Mouse (Mus musculus): ENCODE measurements around the gene Chuk. TPM values are rescaled to one million over a fixed set of nuclear protein-coding genes. Genes with fewer than 3 reads are reported as not detected.

The Chuk gene
- total RNA-seq, 2 experiments from 2014 or later = 40.9 to 54.5 TPM

DNA sequence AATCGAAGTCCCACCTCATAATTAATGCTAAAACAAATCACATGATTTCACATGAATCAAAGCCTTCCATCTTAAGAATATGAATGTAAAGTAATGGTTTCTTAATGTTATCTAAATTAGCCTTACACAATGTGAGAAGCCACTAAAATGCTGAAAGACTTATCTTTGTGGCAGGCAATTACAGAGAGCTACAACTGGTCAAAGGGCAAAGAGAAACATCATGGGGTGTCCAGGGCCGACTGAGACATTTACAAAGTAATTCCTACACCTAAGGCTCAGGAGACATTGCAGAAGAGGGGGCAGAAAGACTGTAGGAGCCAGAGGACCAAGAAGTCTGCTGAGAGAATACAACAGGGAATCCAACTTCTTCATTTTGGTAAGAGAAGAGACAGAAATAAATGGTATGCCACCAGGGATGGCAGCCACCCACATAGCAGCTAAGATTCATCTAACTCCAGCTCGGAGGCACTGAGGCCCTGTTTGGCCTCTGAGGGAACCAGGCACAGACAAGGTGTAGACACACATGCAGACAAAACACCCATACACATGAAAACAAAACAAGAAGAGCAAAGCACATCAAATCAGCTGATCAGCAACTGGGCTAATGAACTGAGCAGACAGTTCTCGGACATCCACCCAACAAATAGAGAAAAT is 52.0 kb downstream of the Chuk start:
- DNase-seq (ENCODE audit: low spot score in 2 of 2) = no peak
- intact Hi-C loops (cut with DNase I) = no loop called here

DNA sequence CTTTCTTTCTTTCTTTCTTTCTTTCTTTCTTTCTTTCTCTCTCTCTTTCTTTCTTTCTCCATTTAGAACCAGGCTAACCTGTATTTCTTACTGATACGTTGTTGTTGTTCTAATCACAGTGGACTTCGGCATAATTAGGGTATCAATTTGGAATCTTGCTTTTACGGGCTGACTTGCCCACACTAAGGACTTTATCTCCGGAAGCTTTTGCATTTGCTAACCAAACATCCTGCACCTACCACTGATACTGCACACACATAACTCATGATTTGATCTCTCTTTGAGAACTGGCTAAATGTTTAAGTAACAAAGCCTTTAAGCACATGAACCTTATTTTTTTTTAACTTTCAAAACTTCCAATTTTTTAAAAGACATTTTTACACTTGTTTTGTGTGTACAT is 56.9 kb downstream of the Chuk start:
- intact Hi-C loops (cut with DNase I) = no loop called here
- no peak for DNase-seq (ENCODE audit: low spot score in 2 of 2)

DNA sequence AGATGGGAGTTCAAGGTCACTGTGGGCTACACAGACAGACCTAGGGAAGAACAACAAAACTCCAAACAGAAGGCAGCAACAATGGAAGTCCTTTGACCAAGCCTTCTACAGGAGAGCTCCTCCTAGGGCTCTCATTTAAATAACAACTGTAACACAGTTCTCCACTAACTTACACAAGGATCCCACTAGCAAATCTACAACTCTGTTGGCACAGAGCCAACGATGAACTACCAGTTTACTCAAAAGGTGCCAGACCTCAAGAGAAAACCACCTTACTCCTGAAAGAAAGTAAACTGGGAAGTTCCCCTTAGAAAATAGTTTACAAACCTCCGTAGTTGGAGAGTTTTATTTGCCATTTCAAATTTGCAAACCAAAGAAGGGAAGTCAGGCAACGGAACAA is 58.0 kb downstream of the Chuk start:
- no peak for DNase-seq (ENCODE audit: low spot score in 2 of 2)
- intact Hi-C loops (cut with DNase I) = loop anchor here (10.0 kb wide), 1 partner anchor 194 kb away; no protein-coding TSS in a partner anchor

DNA sequence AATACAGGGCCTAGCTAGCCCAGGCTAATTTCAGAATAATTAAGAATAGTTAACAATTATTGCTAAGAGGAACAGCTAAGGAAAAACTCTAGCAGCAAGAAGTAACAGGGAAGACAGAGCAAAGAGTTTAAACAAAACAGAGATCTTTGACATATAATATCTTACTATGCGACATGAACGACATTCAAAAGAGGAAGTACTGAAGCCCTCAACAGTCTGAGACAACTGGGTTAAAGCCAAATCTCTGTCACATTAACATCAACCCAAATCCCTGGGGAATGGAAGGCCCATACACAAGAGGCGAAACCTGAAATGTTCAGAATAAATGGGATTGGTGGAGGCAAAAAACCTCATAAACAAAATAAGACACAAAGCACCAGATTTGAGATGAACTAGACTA is 61.4 kb downstream of the Chuk start:
- DNase-seq (ENCODE audit: low spot score in 2 of 2) = no peak
- intact Hi-C loops (cut with DNase I) = loop anchor here (10.0 kb wide), 1 partner anchor 191 kb away; no protein-coding TSS in a partner anchor

DNA sequence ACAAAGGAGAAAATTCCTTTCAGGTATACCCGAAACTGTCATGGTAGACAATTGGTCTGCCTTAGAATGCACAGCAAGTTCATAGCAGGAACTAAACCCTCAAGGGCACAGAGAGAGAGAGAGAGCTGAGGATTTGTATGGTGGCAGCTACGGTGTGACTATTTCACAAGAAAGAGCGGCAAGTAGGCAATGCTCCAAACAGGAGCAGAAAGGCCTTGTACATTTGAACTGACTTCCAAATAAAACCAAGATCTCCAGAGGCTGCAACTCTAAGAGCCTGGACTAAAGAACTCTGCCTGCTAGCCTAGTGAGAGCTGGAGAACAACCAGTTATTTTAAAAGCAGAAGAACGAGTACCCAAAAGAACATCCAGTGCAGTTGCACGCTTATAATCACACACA is 65.2 kb downstream of the Chuk start:
- DNase-seq (ENCODE audit: low spot score in 2 of 2) = no peak
- intact Hi-C loops (cut with DNase I) = loop anchor here (10.0 kb wide), 1 partner anchor 187 kb away; no protein-coding TSS in a partner anchor

DNA sequence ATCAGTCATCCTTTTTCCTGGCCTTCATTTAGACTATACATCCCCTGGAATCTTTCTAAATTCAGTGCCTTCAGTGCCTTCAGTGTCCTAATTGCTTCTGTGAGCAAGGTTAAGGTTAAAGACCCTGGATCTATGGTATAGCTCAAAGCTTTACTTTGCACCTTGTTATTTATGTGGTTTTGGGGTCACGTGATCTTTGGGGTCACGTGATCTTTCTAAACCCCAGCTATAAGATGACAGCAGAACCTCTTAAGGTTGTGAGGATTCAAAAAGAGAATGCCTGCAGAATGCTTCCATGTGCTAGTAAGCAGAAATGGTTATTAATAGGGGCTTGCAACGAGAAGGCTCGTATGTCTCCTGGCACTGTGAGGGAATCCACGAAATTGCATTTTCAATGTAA is 73.9 kb downstream of the Chuk start:
- intact Hi-C loops (cut with DNase I) = no loop called here
- DNase-seq (ENCODE audit: low spot score in 2 of 2) = no peak

DNA sequence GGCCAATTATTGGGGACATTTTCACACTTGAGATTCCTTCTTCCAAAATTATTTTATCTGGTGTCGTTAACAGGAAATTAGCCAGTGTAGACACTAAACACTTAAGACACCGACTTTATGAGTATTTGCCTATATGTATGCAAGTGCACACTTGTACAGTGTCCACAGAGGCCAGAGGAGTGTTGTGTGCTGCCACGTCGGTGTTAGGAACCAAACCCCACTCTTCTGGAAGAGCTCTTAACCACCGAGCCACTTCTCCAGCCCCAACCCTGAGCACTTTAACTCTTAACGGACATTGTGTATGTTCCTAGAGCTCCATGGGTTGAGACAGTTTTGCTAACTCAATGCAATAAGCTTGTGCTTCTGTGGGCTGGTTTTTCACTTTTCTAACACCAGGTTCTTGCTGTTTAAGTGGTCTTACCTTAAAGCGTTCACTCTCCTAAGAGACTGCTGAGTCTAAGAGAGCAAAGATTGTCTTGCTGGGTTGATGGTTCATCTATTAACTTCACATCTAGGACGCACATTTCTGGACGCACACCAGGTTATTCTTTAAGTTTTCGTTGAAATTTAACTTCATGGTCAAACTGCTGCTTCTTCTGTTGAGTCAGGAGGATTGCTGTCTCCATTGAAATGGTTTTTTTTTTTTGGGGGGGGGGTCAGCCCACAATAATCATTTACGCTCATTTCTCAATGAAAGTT is 75.1 kb downstream of the Chuk start:
- intact Hi-C loops (cut with DNase I) = no loop called here
- no peak for DNase-seq (ENCODE audit: low spot score in 2 of 2)

DNA sequence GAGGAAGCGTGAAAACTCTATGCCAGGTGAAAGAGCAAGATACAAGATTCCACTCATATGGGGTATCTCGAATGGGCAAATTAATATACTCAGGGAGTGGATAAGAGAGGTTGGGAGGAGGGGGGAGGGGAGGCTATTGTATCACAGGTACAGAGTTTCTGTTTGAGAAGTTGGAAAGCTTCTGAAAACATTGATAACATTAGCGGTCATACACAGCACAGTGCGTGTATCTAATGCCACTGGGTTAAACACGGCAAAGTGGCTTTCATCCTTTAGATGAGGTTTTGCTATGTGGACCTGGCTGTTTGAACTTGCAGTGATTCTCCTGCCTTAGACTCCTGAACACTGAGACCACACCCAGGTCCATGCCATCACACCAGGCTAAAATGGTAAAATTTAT is 77.3 kb downstream of the Chuk start:
- intact Hi-C loops (cut with DNase I) = no loop called here
- DNase-seq (ENCODE audit: low spot score in 2 of 2) = no peak

DNA sequence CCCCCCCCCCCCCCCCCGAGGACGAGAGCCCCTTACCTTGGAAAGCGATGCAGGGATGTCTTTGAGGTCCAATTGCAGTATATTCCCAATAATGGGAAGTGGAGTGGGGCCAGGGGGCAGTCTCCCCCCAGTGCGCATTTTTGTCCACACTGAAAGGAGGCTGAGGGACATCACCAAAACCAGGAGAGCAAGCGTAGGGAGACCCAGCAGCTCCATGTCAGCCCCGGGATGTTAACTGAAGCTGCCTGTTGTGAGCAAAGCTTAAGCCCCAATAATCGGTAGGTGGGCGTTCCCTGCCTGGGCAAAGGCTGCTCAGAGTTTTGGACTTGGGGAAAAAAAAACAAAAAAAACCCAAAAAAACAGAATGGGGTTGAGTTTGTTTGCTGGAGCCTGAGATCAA is 78.3 kb downstream of the Chuk start, which contains the start of gene Cyp2c23:
Cyp2c23 (minus strand) TSS at position 237 of the 400 bp plus-strand sequence.
- intact Hi-C loops (cut with DNase I) = no loop called here
- DNase-seq (ENCODE audit: low spot score in 2 of 2) = no peak

DNA sequence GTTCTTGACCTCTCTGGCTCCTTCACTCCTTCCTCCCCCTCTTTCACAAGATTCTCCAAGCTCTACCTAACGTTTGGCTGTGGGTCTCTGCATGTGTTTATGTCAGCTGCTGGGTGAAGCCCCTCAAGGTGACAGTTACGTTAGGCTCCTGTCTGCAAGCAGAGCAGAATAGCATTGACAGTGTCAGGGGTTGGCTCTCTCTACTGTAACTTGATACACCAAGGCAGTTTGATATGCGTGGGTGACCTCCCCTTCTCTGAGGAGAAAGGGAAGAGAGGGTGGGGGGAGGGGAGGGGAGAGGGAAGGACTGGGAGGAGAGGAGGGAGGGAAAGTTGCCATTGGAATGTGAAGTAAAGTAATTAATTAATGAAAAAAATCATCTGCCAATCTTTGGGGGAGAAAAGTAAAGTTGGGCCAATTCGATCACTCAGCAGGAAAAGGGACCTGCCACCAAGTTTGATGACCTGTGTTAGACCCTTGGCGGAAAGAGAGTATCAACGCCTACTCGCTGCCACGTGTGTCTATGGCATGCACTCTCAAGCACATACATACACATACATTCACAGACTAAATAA is 80.2 kb downstream of the Chuk start:
- intact Hi-C loops (cut with DNase I) = no loop called here
- DNase-seq (ENCODE audit: low spot score in 2 of 2) = no peak

DNA sequence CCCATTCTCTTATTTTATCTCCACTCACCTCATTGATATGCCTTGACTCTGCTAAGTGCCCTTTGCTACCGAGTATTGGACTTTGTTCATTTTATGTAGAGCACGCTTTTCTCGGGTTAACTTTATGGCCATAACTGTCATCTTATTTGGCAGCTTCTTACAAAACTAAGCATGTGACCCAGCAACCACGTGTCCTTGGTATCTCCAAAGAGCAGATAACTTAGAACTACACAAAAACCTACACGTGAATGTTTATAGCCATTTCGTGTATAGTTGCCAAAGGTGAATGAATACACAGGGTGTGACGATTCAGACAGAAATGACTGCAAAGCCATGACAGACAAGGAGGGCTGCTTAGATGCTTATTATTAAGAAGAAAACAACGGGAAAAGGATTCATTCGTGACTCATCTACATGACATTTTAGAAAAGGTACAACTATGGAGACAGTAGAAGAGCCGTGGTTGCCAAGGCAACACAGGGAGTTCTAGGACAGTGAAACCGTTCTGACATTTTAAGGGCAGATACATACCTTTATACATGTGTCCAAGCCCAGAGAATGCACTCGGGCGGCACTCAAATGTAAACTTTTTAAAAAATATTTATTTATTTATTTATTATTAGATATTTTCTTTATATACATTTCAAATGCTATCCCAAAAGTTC is 82.2 kb downstream of the Chuk start:
- intact Hi-C loops (cut with DNase I) = no loop called here
- DNase-seq (ENCODE audit: low spot score in 2 of 2) = no peak

Other genes starting within 250 kb of the Chuk start
- gene Dnmbp, start 167.3 kb downstream of the Chuk start, total RNA-seq (2021) = 10 to 100 TPM in 1 of 2 experiments, 1 to 10 TPM in 1; 9.4 to 10.7 TPM
- under 1 TPM; 0.15 to 0.31 TPM for gene Cpn1, start 120.9 kb downstream of the Chuk start, total RNA-seq (2021)
- gene Cyp2c23, start 78.3 kb downstream of the Chuk start, total RNA-seq (2021) = under 1 TPM; 0.24 to 0.40 TPM
- 10 to 100 TPM; 20.1 to 23.2 TPM for gene Erlin1, start 37.7 kb downstream of the Chuk start, total RNA-seq (2021)
- gene Cwf19l1, start 28.4 kb upstream of the Chuk start, total RNA-seq (2021) = 10 to 100 TPM; 16.6 to 19.4 TPM
- 10 to 100 TPM; 71.4 to 73.9 TPM for gene Bloc1s2, start 39.0 kb upstream of the Chuk start, total RNA-seq (2021)
- gene Pkd2l1, start 85.0 kb upstream of the Chuk start, total RNA-seq (2021) = under 1 TPM in 1 of 2 experiments, not detected in 1; 0.11 TPM
- gene Scd3, start 95.8 kb upstream of the Chuk start, total RNA-seq (2021) = 1 to 10 TPM; 1.5 to 1.6 TPM
- 100 to 1,000 TPM; 555 to 608 TPM for gene Scd2, start 186.2 kb upstream of the Chuk start, total RNA-seq (2021)
- 1 to 10 TPM; 1.9 to 2.1 TPM for gene Scd4, start 225.6 kb upstream of the Chuk start, total RNA-seq (2021)

Measured in left cerebral cortex, postnatal 14 days (tissue).